Mouse (Mus musculus): Measurements from ENCODE around the gene Map3k13. TPM values are rescaled to one million over a fixed set of nuclear protein-coding genes. Genes with fewer than 3 reads are reported as not detected.
"Not testable (repeated sequence)": the region's sequence is repeated elsewhere in the genome, so short reads cannot be mapped to it uniquely, and the experiment has no call there.

The Map3k13 gene
- total and polyA plus RNA-seq, 2 experiments from 2014 or later: 3.0 to 8.7 TPM

- Histone ChIP-seq H3K4me3 (ENCODE audit: low read depth, low read length) (no peak overlapping the region), H3K9ac (no peak overlapping the region), H3K27ac (ENCODE audit: low read depth, low read length) (no peak overlapping the region), H3K36me3 (ENCODE audit: insufficient read depth) (peaks cover 24% of the 10 kb centered on the region), H3K9me3 (ENCODE audit: low read length) (no peaks in the 10 kb centered on the region), H3K27me3 (ENCODE audit: insufficient read depth, low read length) (no peaks in the 10 kb centered on the region), H3K4me1 (ENCODE audit: insufficient read depth) (no peaks in the 10 kb centered on the region), H3K4me2 (ENCODE audit: low read depth) (no peak overlapping the region)
- no peak for TF ChIP-seq CTCF (IDR thresholded peaks at IDR 0.05; ENCODE audit: low read depth)
- ATAC-seq (no peak), DNase-seq (no peak)
- 88% methylated on average over 10 of the region's 10 CpGs for WGBS
These were observed 110.5 kb downstream of the Map3k13 start for GRCm38 (mm10) chr16:21904636-21905035.

- H3K4me2 ChIP-seq (ENCODE audit: low read depth): no peak overlapping the region
- H3K27me3 ChIP-seq (ENCODE audit: insufficient read depth, low read length): no peaks in the 10 kb centered on the region
- DNase-seq: no peak
- H3K36me3 ChIP-seq (ENCODE audit: insufficient read depth): peaks cover 27% of the 10 kb centered on the region
- no peaks in the 10 kb centered on the region for H3K4me1 ChIP-seq (ENCODE audit: insufficient read depth)
- H3K4me3 ChIP-seq (ENCODE audit: low read depth, low read length): no peak overlapping the region
- TF ChIP-seq CTCF (IDR thresholded peaks at IDR 0.05; ENCODE audit: low read depth): no peak
- no peak overlapping the region for H3K9ac ChIP-seq
- WGBS: 91% methylated on average over 7 of the region's 7 CpGs
- H3K9me3 ChIP-seq (ENCODE audit: low read length): no peaks in the 10 kb centered on the region
- no peak for ATAC-seq
- no peak overlapping the region for H3K27ac ChIP-seq (ENCODE audit: low read depth, low read length)
These were observed 111.8 kb downstream of the Map3k13 start for GRCm38 (mm10) chr16:21905996-21906395.

GRCm38 (mm10) chr16:21906902-21907301 is 112.8 kb downstream of the Map3k13 start:
- DNase-seq (no peak), ATAC-seq (no peak)
- 93% methylated on average over 6 of the region's 6 CpGs for WGBS
- no peaks in the 10 kb centered on the region for H3K9me3 ChIP-seq (ENCODE audit: low read length)
- no peak for TF ChIP-seq CTCF (IDR thresholded peaks at IDR 0.05; ENCODE audit: low read depth)
- peaks cover 29% of the 10 kb centered on the region for H3K36me3 ChIP-seq (ENCODE audit: insufficient read depth)
- H3K27ac ChIP-seq (ENCODE audit: low read depth, low read length): no peak overlapping the region
- no peaks in the 10 kb centered on the region for H3K27me3 ChIP-seq (ENCODE audit: insufficient read depth, low read length)
- H3K4me3 ChIP-seq (ENCODE audit: low read depth, low read length): no peak overlapping the region
- no peaks in the 10 kb centered on the region for H3K4me1 ChIP-seq (ENCODE audit: insufficient read depth)
- no peak overlapping the region for H3K4me2 ChIP-seq (ENCODE audit: low read depth)
- H3K9ac ChIP-seq: no peak overlapping the region

GRCm38 (mm10) chr16:21908906-21909305 is 114.8 kb downstream of the Map3k13 start:
- WGBS: 33% methylated on average over 6 of the region's 8 CpGs
- not testable (repeated sequence) for ATAC-seq; H3K9me3 ChIP-seq (ENCODE audit: low read length); DNase-seq; H3K9ac ChIP-seq; H3K4me2 ChIP-seq (ENCODE audit: low read depth); H3K27me3 ChIP-seq (ENCODE audit: insufficient read depth, low read length); H3K4me1 ChIP-seq (ENCODE audit: insufficient read depth); H3K27ac ChIP-seq (ENCODE audit: low read depth, low read length); H3K4me3 ChIP-seq (ENCODE audit: low read depth, low read length)
- H3K36me3 ChIP-seq (ENCODE audit: insufficient read depth): peaks cover 37% of the 10 kb centered on the region

GRCm38 (mm10) chr16:21913347-21913746 is 119.2 kb downstream of the Map3k13 start:
- TF ChIP-seq CTCF (IDR thresholded peaks at IDR 0.05; ENCODE audit: low read depth): no peak
- H3K9ac ChIP-seq: no peak overlapping the region
- peaks cover 37% of the 10 kb centered on the region for H3K36me3 ChIP-seq (ENCODE audit: insufficient read depth)
- WGBS: 82% methylated on average over 6 of the region's 6 CpGs
- no peak overlapping the region for H3K27ac ChIP-seq (ENCODE audit: low read depth, low read length)
- H3K9me3 ChIP-seq (ENCODE audit: low read length): no peaks in the 10 kb centered on the region
- no peaks in the 10 kb centered on the region for H3K4me1 ChIP-seq (ENCODE audit: insufficient read depth)
- H3K4me3 ChIP-seq (ENCODE audit: low read depth, low read length): no peak overlapping the region
- H3K27me3 ChIP-seq (ENCODE audit: insufficient read depth, low read length): no peaks in the 10 kb centered on the region
- ATAC-seq (peak; percentile 68), DNase-seq (peak; percentile 10)
- H3K4me2 ChIP-seq (ENCODE audit: low read depth): no peak overlapping the region

- Histone ChIP-seq H3K4me2 (ENCODE audit: low read depth) (no peak overlapping the region), H3K9me3 (ENCODE audit: low read length) (no peaks in the 10 kb centered on the region), H3K27me3 (ENCODE audit: insufficient read depth, low read length) (no peaks in the 10 kb centered on the region), H3K36me3 (ENCODE audit: insufficient read depth) (peaks cover 29% of the 10 kb centered on the region), H3K9ac (no peak overlapping the region), H3K4me3 (ENCODE audit: low read depth, low read length) (no peak overlapping the region), H3K4me1 (ENCODE audit: insufficient read depth) (no peaks in the 10 kb centered on the region), H3K27ac (ENCODE audit: low read depth, low read length) (no peak overlapping the region)
- WGBS: 64% methylated on average over 7 of the region's 7 CpGs
- TF ChIP-seq CTCF (IDR thresholded peaks at IDR 0.05; ENCODE audit: low read depth): no peak
- no peak for DNase-seq
- ATAC-seq: no peak
These were observed 122.5 kb downstream of the Map3k13 start for GRCm38 (mm10) chr16:21916681-21917080.

GRCm38 (mm10) chr16:21928471-21928870 is 134.3 kb downstream of the Map3k13 start:
- Histone ChIP-seq H3K4me1 (ENCODE audit: insufficient read depth) (no peaks in the 10 kb centered on the region), H3K4me3 (ENCODE audit: low read depth, low read length) (no peak overlapping the region), H3K36me3 (ENCODE audit: insufficient read depth) (peaks cover 53% of the 10 kb centered on the region), H3K9ac (no peak overlapping the region), H3K27me3 (ENCODE audit: insufficient read depth, low read length) (no peaks in the 10 kb centered on the region), H3K27ac (ENCODE audit: low read depth, low read length) (no peak overlapping the region), H3K4me2 (ENCODE audit: low read depth) (no peak overlapping the region), H3K9me3 (ENCODE audit: low read length) (no peaks in the 10 kb centered on the region)
- no peak for ATAC-seq
- DNase-seq: no peak
- no peak for TF ChIP-seq CTCF (IDR thresholded peaks at IDR 0.05; ENCODE audit: low read depth)
- 92% methylated on average over 13 of the region's 13 CpGs for WGBS

Measured in forebrain, postnatal 0 days (tissue).